Mouse (Mus musculus): ENCODE results near the gene Lama5. TPM values are rescaled to one million over a fixed set of nuclear protein-coding genes. Genes with fewer than 3 reads are reported as not detected.

The Lama5 gene
- polyA plus RNA-seq, 1 experiment from 2014 or later, result 48.6 TPM

DNA sequence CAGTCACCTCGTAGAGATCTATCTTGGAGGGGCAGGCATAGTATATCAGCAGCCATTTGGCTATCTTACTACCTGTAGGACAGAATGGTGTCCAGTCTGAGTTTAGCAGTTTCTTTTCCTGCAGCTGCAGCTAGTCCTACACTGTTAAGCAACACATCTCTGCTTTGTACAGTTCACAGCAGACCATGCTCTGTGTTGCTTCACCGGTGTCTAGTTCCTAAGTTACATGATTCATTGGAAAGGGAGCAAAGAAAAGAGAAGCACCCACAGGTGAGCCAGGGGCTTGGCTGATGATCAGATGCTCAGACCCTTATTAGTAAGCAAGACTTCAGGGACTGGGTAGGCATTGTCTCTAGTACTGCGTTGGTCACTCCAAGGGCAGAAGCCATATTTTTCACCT is 91.7 kb downstream of the Lama5 start:
- no peak for TF ChIP-seq CTCF (IDR thresholded peaks at IDR 0.05; ENCODE audit: low read depth)
- no peak for ATAC-seq (replicated peaks; ENCODE audit: low FRiP score, low read depth)
- WGBS, result 77% methylated on average over 3 of the region's 3 CpGs

DNA sequence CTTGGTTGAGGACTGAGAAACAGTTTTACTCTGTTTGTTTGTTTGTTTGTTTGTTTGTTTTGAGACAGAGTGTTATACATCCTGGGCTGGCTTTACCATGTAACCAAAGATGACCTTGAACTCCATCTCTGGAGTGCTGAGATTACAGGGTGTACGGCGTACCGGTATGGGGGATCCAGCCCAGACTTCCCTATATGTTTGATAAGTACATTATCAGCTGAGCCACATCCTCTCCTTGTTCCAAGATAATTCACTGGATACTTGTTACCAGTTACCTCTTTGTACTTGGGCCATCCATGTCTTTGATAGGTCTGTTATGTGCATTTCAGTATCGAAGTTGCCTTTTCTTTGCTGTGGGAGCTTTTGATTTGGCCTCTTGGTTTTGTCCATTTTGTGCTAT is 92.4 kb downstream of the Lama5 start:
- Histone ChIP-seq H3K9me3 (replicated peaks; ENCODE audit: low read length) (no peaks in the 10 kb centered on the region), H3K36me3 (ENCODE audit: insufficient read depth, low read length) (0 out of 2 replicates have a peak, but pooled peaks cover under 1% of the 10 kb centered on the region), H3K4me2 (ENCODE audit: low read length) (no peak overlapping the region), H3K9ac (ENCODE audit: low read depth, low read length) (no peak overlapping the region), H3K27me3 (ENCODE audit: insufficient read depth, low read length) (no peaks in the 10 kb centered on the region), H3K4me1 (replicated peaks; ENCODE audit: insufficient read depth, low read length) (no peaks in the 10 kb centered on the region), H3K27ac (no peak overlapping the region), H3K4me3 (replicated peaks; ENCODE audit: low read depth, low read length) (no peak overlapping the region)
- DNase-seq (ENCODE audit: low spot score) (no peak), ATAC-seq (replicated peaks; ENCODE audit: low FRiP score, low read depth) (no peak)
- TF ChIP-seq CTCF (IDR thresholded peaks at IDR 0.05; ENCODE audit: low read depth), result no peak
- 95% methylated on average over 4 of the region's 4 CpGs for WGBS

More for the DNA sequence above, 91.7 kb downstream of the Lama5 start:
- no peak overlapping the region for H3K27ac ChIP-seq
- no peak for DNase-seq (ENCODE audit: low spot score)
- no peak overlapping the region for H3K4me3 ChIP-seq (replicated peaks; ENCODE audit: low read depth, low read length)
- no peak overlapping the region for H3K9ac ChIP-seq (ENCODE audit: low read depth, low read length)
- H3K36me3 ChIP-seq (ENCODE audit: insufficient read depth, low read length), result peaks cover 7% of the 10 kb centered on the region; the same call in 1 of the 2 replicates
- H3K4me2 ChIP-seq (ENCODE audit: low read length), result no peak overlapping the region
- H3K9me3 ChIP-seq (replicated peaks; ENCODE audit: low read length), result no peaks in the 10 kb centered on the region
- H3K4me1 ChIP-seq (replicated peaks; ENCODE audit: insufficient read depth, low read length), result no peaks in the 10 kb centered on the region
- no peaks in the 10 kb centered on the region for H3K27me3 ChIP-seq (ENCODE audit: insufficient read depth, low read length)

DNA sequence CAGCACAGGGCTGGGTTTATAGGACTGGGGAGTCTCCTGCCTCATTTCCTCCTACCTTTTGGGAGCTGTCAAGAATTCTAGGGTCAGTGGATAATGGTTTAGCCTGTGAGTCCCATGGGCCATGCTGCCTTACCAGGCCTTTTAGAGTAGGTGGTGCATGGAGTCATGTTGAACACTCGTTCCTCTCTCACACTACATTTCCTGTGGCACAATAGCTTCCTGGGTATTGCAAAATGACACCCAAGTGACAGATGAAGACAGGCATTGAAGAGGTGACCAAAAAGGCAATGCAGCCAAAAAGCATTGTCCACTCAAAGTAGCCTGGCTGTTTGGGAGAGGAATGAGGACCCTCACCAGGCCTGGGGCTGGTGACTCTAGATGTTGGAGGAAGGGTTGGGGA is 98.0 kb downstream of the Lama5 start:
- 55% methylated on average over 1 of the region's 1 CpGs for WGBS
- no peak for DNase-seq (ENCODE audit: low spot score)
- Histone ChIP-seq H3K4me1 (replicated peaks; ENCODE audit: insufficient read depth, low read length) (peaks cover 6% of the 10 kb centered on the region; the same call in 1 of the 2 replicates), H3K9ac (ENCODE audit: low read depth, low read length) (no peak overlapping the region), H3K9me3 (replicated peaks; ENCODE audit: low read length) (no peaks in the 10 kb centered on the region), H3K4me2 (ENCODE audit: low read length) (no peak overlapping the region), H3K27me3 (ENCODE audit: insufficient read depth, low read length) (no peaks in the 10 kb centered on the region), H3K36me3 (ENCODE audit: insufficient read depth, low read length) (no peaks in the 10 kb centered on the region), H3K4me3 (replicated peaks; ENCODE audit: low read depth, low read length) (no peak overlapping the region), H3K27ac (no peak overlapping the region)
- TF ChIP-seq CTCF (IDR thresholded peaks at IDR 0.05; ENCODE audit: low read depth), result no peak
- no peak for ATAC-seq (replicated peaks; ENCODE audit: low FRiP score, low read depth)

Small RNA genes lying within 50 kb of the gene (microRNA-seq; reads per million reads assigned to microRNA genes)
- gene Mir3091, result not detected
- not detected for gene Mir7005

Other genes with a start within 250 kb of the Lama5 start
- 3.3 and 3.5 TPM in 2 replicates for gene Taf4, start 249.2 kb downstream of the Lama5 start, polyA plus RNA-seq (2015; fragmentation: Nextera tagmentation; extraction: Ambion mirVana)
- gene Lsm14b, start 200.9 kb downstream of the Lama5 start, polyA plus RNA-seq (2015; fragmentation: Nextera tagmentation; extraction: Ambion mirVana), result 9.3 and 10.4 TPM in 2 replicates
- 641 and 676 TPM in 2 replicates for gene Psma7, start 183.4 kb downstream of the Lama5 start, polyA plus RNA-seq (2015; fragmentation: Nextera tagmentation; extraction: Ambion mirVana)
- gene Ss18l1, start 183.3 kb downstream of the Lama5 start, polyA plus RNA-seq (2015; fragmentation: Nextera tagmentation; extraction: Ambion mirVana), result 3.9 and 4.2 TPM in 2 replicates
- 18.6 and 19.3 TPM in 2 replicates for gene Mtg2, start 155.3 kb downstream of the Lama5 start, polyA plus RNA-seq (2015; fragmentation: Nextera tagmentation; extraction: Ambion mirVana)
- not detected in 2 replicates for gene Hrh3, start 121.4 kb downstream of the Lama5 start, polyA plus RNA-seq (2015; fragmentation: Nextera tagmentation; extraction: Ambion mirVana)
- 33.4 and 34.7 TPM in 2 replicates for gene Osbpl2, start 106.6 kb downstream of the Lama5 start, polyA plus RNA-seq (2015; fragmentation: Nextera tagmentation; extraction: Ambion mirVana)
- gene Adrm1, start 54.4 kb downstream of the Lama5 start, polyA plus RNA-seq (2015; fragmentation: Nextera tagmentation; extraction: Ambion mirVana), result 170 and 185 TPM in 2 replicates
- 737 and 848 TPM in 2 replicates for gene Rps21, start 31.5 kb upstream of the Lama5 start, polyA plus RNA-seq (2015; fragmentation: Nextera tagmentation; extraction: Ambion mirVana)
- gene Cables2, start 47.6 kb upstream of the Lama5 start, polyA plus RNA-seq (2015; fragmentation: Nextera tagmentation; extraction: Ambion mirVana), result 12.0 and 13.1 TPM in 2 replicates
- 0.29 and 0.33 TPM in 2 replicates for gene Rbbp8nl, start 64.0 kb upstream of the Lama5 start, polyA plus RNA-seq (2015; fragmentation: Nextera tagmentation; extraction: Ambion mirVana)
- gene Gata5, start 108.8 kb upstream of the Lama5 start, polyA plus RNA-seq (2015; fragmentation: Nextera tagmentation; extraction: Ambion mirVana), result 1.9 TPM in 2 replicates
- 11.9 and 12.7 TPM in 2 replicates for gene Slco4a1, start 230.4 kb upstream of the Lama5 start, polyA plus RNA-seq (2015; fragmentation: Nextera tagmentation; extraction: Ambion mirVana)